Mouse (Mus musculus): ENCODE results near the gene Dmgdh. TPM values are rescaled to one million over a fixed set of nuclear protein-coding genes. Genes with fewer than 3 reads are reported as not detected.

The Dmgdh gene
- polyA plus RNA-seq, 1 experiment from 2014 or later = 0.90 TPM

DNA sequence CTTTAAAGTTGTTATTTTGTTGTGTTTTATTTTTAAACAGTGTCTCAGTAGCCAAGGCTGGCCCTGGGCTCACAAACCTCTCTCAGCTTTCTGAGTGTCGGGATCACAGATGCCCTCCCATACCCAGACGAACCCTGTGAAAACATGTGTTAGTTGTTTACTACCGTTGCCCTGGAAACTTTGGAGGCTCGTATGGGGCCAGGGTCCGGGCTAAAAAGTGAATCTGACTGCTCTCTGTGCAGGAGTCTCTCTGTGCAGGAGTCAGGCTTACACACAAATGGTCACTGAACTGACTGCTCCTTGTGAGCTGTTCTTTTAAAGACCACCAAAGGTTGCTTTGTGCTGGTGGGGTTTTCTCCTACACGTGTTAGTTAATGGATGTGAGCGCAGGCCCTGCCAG lies 42.9 kb downstream of the Dmgdh start:
- ATAC-seq = no peak
- no peak for TF ChIP-seq CTCF (IDR thresholded peaks at IDR 0.05; ENCODE audit: low read depth)

GRCm38 (mm10) chr13:93718948-93719347 lies 44.7 kb downstream of the Dmgdh start:
- no peaks in the 10 kb centered on the region for H3K27me3 ChIP-seq (replicated peaks; ENCODE audit: control insufficient read depth, insufficient read depth, low read length)
- WGBS = 2% methylated on average over 7 of the region's 7 CpGs
- no peak overlapping the region for H3K9ac ChIP-seq (ENCODE audit: low read depth, low read length)
- H3K4me2 ChIP-seq (replicated peaks; ENCODE audit: low read depth) = no peak overlapping the region
- no peaks in the 10 kb centered on the region for H3K36me3 ChIP-seq (ENCODE audit: control insufficient read depth, insufficient read depth)
- TF ChIP-seq CTCF (IDR thresholded peaks at IDR 0.05; ENCODE audit: low read depth) = peak; percentile 88
- H3K4me3 ChIP-seq (ENCODE audit: low read depth, low read length) = no peak overlapping the region
- H3K27ac ChIP-seq (ENCODE audit: low read depth, low read length) = no peak overlapping the region
- H3K9me3 ChIP-seq (ENCODE audit: control insufficient read depth) = no peaks in the 10 kb centered on the region
- ATAC-seq = no peak
- H3K4me1 ChIP-seq (replicated peaks; ENCODE audit: control insufficient read depth, insufficient read depth, low read length) = no peaks in the 10 kb centered on the region

More for the DNA sequence above, 42.9 kb downstream of the Dmgdh start:
- WGBS = 51% methylated on average over 7 of the region's 7 CpGs
- Histone ChIP-seq H3K36me3 (ENCODE audit: control insufficient read depth, insufficient read depth) (no peaks in the 10 kb centered on the region), H3K4me1 (replicated peaks; ENCODE audit: control insufficient read depth, insufficient read depth, low read length) (no peaks in the 10 kb centered on the region), H3K9ac (ENCODE audit: low read depth, low read length) (no peak overlapping the region), H3K9me3 (ENCODE audit: control insufficient read depth) (no peaks in the 10 kb centered on the region), H3K27me3 (replicated peaks; ENCODE audit: control insufficient read depth, insufficient read depth, low read length) (no peaks in the 10 kb centered on the region), H3K27ac (ENCODE audit: low read depth, low read length) (no peak overlapping the region), H3K4me3 (ENCODE audit: low read depth, low read length) (no peak overlapping the region), H3K4me2 (replicated peaks; ENCODE audit: low read depth) (no peak overlapping the region)

GRCm38 (mm10) chr13:93721916-93722315 lies 47.7 kb downstream of the Dmgdh start:
- Histone ChIP-seq H3K27ac (ENCODE audit: low read depth, low read length) (no peak overlapping the region), H3K4me3 (ENCODE audit: low read depth, low read length) (no peak overlapping the region), H3K9ac (ENCODE audit: low read depth, low read length) (no peak overlapping the region), H3K27me3 (replicated peaks; ENCODE audit: control insufficient read depth, insufficient read depth, low read length) (no peaks in the 10 kb centered on the region), H3K9me3 (ENCODE audit: control insufficient read depth) (no peaks in the 10 kb centered on the region), H3K4me2 (replicated peaks; ENCODE audit: low read depth) (no peak overlapping the region), H3K4me1 (replicated peaks; ENCODE audit: control insufficient read depth, insufficient read depth, low read length) (no peaks in the 10 kb centered on the region), H3K36me3 (ENCODE audit: control insufficient read depth, insufficient read depth) (no peaks in the 10 kb centered on the region)
- WGBS = 69% methylated on average over 4 of the region's 4 CpGs
- no peak for TF ChIP-seq CTCF (IDR thresholded peaks at IDR 0.05; ENCODE audit: low read depth)
- no peak for ATAC-seq

DNA sequence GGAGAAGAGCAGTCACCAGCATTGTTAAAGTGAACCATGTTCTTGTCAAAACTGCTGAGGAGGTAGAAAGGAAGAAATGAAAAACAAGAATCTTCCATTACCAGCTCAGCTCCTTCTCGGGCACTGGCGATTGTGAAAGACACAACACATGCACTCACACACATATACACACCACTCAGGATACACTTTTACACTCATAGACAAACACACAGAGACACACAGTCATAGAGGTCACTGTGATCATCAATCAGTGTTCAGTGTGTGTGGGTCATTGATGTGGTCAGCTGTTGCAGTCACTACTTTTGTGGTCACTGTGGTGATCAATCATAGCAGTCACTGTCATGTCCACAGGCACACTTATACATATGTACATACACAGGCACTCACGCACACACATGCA lies 49.2 kb downstream of the Dmgdh start:
- no peak overlapping the region for H3K4me3 ChIP-seq (ENCODE audit: low read depth, low read length)
- TF ChIP-seq CTCF (IDR thresholded peaks at IDR 0.05; ENCODE audit: low read depth) = no peak
- no peak overlapping the region for H3K4me2 ChIP-seq (replicated peaks; ENCODE audit: low read depth)
- no peaks in the 10 kb centered on the region for H3K27me3 ChIP-seq (replicated peaks; ENCODE audit: control insufficient read depth, insufficient read depth, low read length)
- WGBS = 84% methylated on average over 3 of the region's 3 CpGs
- H3K4me1 ChIP-seq (replicated peaks; ENCODE audit: control insufficient read depth, insufficient read depth, low read length) = no peaks in the 10 kb centered on the region
- no peak for ATAC-seq
- no peak overlapping the region for H3K27ac ChIP-seq (ENCODE audit: low read depth, low read length)
- no peaks in the 10 kb centered on the region for H3K9me3 ChIP-seq (ENCODE audit: control insufficient read depth)
- no peaks in the 10 kb centered on the region for H3K36me3 ChIP-seq (ENCODE audit: control insufficient read depth, insufficient read depth)
- no peak overlapping the region for H3K9ac ChIP-seq (ENCODE audit: low read depth, low read length)

DNA sequence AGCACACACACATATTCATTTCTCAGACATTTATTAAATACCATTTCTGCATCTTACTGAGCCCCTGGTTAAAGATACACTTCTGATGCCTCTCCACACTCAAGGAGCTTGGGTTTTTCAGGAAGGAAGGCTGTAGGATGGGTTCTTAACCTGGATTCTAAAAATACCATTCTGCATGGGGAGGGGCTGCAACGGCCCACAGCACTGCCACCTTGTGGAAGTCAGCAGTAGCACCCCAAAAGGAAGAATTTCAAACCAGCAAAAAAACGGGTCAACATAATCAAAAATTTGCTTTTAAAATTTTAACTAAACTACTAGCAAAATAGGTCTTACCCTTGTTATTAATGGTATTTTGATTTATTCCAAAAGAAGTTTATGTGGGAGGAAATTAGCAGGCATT lies 50.0 kb downstream of the Dmgdh start:
- Histone ChIP-seq H3K36me3 (ENCODE audit: control insufficient read depth, insufficient read depth) (no peaks in the 10 kb centered on the region), H3K4me3 (ENCODE audit: low read depth, low read length) (no peak overlapping the region), H3K4me1 (replicated peaks; ENCODE audit: control insufficient read depth, insufficient read depth, low read length) (no peaks in the 10 kb centered on the region), H3K9ac (ENCODE audit: low read depth, low read length) (no peak overlapping the region), H3K27ac (ENCODE audit: low read depth, low read length) (no peak overlapping the region), H3K4me2 (replicated peaks; ENCODE audit: low read depth) (no peak overlapping the region), H3K9me3 (ENCODE audit: control insufficient read depth) (no peaks in the 10 kb centered on the region), H3K27me3 (replicated peaks; ENCODE audit: control insufficient read depth, insufficient read depth, low read length) (no peaks in the 10 kb centered on the region)
- peak; percentile 76 for TF ChIP-seq CTCF (IDR thresholded peaks at IDR 0.05; ENCODE audit: low read depth)
- 35% methylated on average over 2 of the region's 2 CpGs for WGBS
- no peak for ATAC-seq

- 80% methylated on average over 5 of the region's 5 CpGs for WGBS
Observed at GRCm38 (mm10) chr13:93735131-93735636, 61.0 kb downstream of the Dmgdh start.

GRCm38 (mm10) chr13:93744118-93744517 lies 69.9 kb downstream of the Dmgdh start:
- TF ChIP-seq CTCF (IDR thresholded peaks at IDR 0.05; ENCODE audit: low read depth) = no peak
- ATAC-seq = no peak
- no peaks in the 10 kb centered on the region for H3K27me3 ChIP-seq (replicated peaks; ENCODE audit: control insufficient read depth, insufficient read depth, low read length)
- 55% methylated on average over 8 of the region's 8 CpGs for WGBS
- H3K9ac ChIP-seq (ENCODE audit: low read depth, low read length) = no peak overlapping the region
- no peaks in the 10 kb centered on the region for H3K36me3 ChIP-seq (ENCODE audit: control insufficient read depth, insufficient read depth)
- H3K4me1 ChIP-seq (replicated peaks; ENCODE audit: control insufficient read depth, insufficient read depth, low read length) = no peaks in the 10 kb centered on the region
- H3K4me2 ChIP-seq (replicated peaks; ENCODE audit: low read depth) = no peak overlapping the region
- H3K9me3 ChIP-seq (ENCODE audit: control insufficient read depth) = no peaks in the 10 kb centered on the region
- H3K4me3 ChIP-seq (ENCODE audit: low read depth, low read length) = no peak overlapping the region
- H3K27ac ChIP-seq (ENCODE audit: low read depth, low read length) = no peak overlapping the region

More at GRCm38 (mm10) chr13:93735131-93735636, 61.0 kb downstream of the Dmgdh start:
- no peaks in the 10 kb centered on the region for H3K27me3 ChIP-seq (replicated peaks; ENCODE audit: control insufficient read depth, insufficient read depth, low read length)
- H3K9me3 ChIP-seq (ENCODE audit: control insufficient read depth) = no peaks in the 10 kb centered on the region
- TF ChIP-seq CTCF (IDR thresholded peaks at IDR 0.05; ENCODE audit: low read depth) = no peak
- no peak for ATAC-seq
- no peak overlapping the region for H3K4me3 ChIP-seq (ENCODE audit: low read depth, low read length)
- H3K36me3 ChIP-seq (ENCODE audit: control insufficient read depth, insufficient read depth) = no peaks in the 10 kb centered on the region
- H3K27ac ChIP-seq (ENCODE audit: low read depth, low read length) = no peak overlapping the region
- H3K4me1 ChIP-seq (replicated peaks; ENCODE audit: control insufficient read depth, insufficient read depth, low read length) = no peaks in the 10 kb centered on the region
- no peak overlapping the region for H3K9ac ChIP-seq (ENCODE audit: low read depth, low read length)
- H3K4me2 ChIP-seq (replicated peaks; ENCODE audit: low read depth) = no peak overlapping the region
